Comparison of ENCODE assay signal across 9 mouse cellular contexts in the genomic region with DNA sequence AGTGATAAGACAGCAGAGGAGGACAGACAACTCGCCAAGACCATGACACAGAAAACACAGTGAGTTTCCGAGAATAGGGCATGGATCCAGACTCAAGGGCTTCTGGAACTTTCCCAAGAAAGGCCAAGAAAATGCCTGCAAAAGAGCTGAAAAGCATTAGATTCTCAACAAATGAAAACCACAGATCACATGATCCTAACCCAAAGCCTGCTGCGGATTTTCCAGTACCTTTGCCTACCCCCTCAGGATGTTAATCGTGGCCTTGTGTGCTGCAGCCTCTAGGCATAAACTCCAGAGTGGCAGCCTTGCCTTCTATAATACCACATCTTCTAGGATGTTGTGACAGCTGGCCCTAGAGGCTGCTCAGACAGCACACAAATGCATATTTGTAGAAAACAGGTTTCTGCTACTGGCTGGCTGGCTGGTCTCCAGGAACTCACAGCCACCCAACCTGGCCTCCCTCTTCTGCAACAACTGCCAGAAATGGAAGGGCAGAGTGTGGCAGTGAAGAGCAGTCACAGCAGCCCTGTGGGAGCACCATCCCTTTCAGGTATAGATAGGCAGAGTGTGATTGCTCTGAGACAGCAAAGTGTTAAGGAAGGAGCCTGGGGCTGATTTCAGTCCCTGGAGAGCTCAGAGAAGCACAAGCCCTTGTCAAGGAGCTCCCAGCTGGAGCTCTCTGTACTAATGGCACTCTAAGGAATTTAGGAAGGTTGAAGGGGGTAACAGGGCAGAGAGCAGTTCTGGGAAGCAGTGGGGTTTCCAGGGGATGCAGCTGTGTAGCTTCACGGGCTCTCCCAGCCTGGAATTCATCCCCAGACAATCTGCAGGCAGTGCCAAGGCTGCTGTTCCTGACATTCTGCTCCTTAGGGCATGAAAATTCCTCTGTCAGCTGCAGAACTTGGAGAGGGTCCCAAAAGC.
DNase-seq lines count a peak whose midpoint lies in the region; ATAC-seq lines count a peak whose summit lies in the region.
"Had no signal": no experiment of that assay in that cellular context is flagged by ENCODE, and none has a peak within 500 bp of the region (broad histone marks: within the 10 kb centered on the region; RNA-seq: fewer than 3 reads in every experiment).

No protein-coding gene starts in this region.

- no peak overlapping the region for H3K4me2 ChIP-seq in kidney, embryonic 15.5 days
- H3K4me2 ChIP-seq in liver, embryonic 11.5 days, result no peak overlapping the region

- DNase-seq in kidney, adult 18-20 months, result peak; percentile 9
- peak; percentile 13 for DNase-seq in cerebellum, adult 9-11 months
- peak; percentile 25 to 35 for DNase-seq in gastrocnemius, postnatal 36 days
- peak; percentile 50 for DNase-seq in left cerebral cortex, postnatal 4 days
- peak; percentile 25 for DNase-seq in ovary, postnatal 14 days (ENCODE audit: low spot score)
- no peak for DNase-seq in liver, embryonic 11.5 days (ENCODE audit: low spot score)
- no peak for DNase-seq in thymus, postnatal 10 days (ENCODE audit: low spot score in 2 of 2)

- no peak overlapping the region for H3K27ac ChIP-seq in kidney, embryonic 15.5 days
- no peak overlapping the region for H3K27ac ChIP-seq in liver, embryonic 11.5 days (ENCODE audit: low read depth, low read length)

- no peaks in the 10 kb centered on the region for H3K9me3 ChIP-seq in kidney, embryonic 15.5 days (replicated peaks)
- no peaks in the 10 kb centered on the region for H3K9me3 ChIP-seq in liver, embryonic 11.5 days (ENCODE audit: control insufficient read depth, low read length)

- ATAC-seq in kidney, embryonic 15.5 days (replicated peaks; ENCODE audit: low FRiP score), result no peak
- no peak for ATAC-seq in liver, embryonic 11.5 days (replicated peaks; ENCODE audit: low FRiP score)
- ATAC-seq: Patski had no signal

- intact Hi-C loops in gastrocnemius, postnatal 36 days (cut with DNase I), result no loop called here
- intact Hi-C loops in left cerebral cortex, postnatal 4 days (cut with DNase I), result loop anchor here (5.0 kb wide), 1 partner anchor 127 kb away; no protein-coding TSS in a partner anchor

- no peak overlapping the region for H3K4me3 ChIP-seq in kidney, embryonic 15.5 days (replicated peaks)
- no peak overlapping the region for H3K4me3 ChIP-seq in liver, embryonic 11.5 days (ENCODE audit: low read depth, low read length)

- no peak overlapping the region for H3K9ac ChIP-seq in kidney, embryonic 15.5 days
- H3K9ac ChIP-seq in liver, embryonic 11.5 days (ENCODE audit: low read depth, low read length), result no peak overlapping the region

- no peaks in the 10 kb centered on the region for H3K4me1 ChIP-seq in kidney, embryonic 15.5 days
- no peaks in the 10 kb centered on the region for H3K4me1 ChIP-seq in liver, embryonic 11.5 days (replicated peaks; ENCODE audit: control insufficient read depth, insufficient read depth, low read length)

- no peaks in the 10 kb centered on the region for H3K27me3 ChIP-seq in kidney, embryonic 15.5 days
- no peaks in the 10 kb centered on the region for H3K27me3 ChIP-seq in liver, embryonic 11.5 days (replicated peaks; ENCODE audit: control insufficient read depth, insufficient read depth, low read length)
- H3K27me3 ChIP-seq: Patski had no signal

- H3K36me3 ChIP-seq in kidney, embryonic 15.5 days, result no peaks in the 10 kb centered on the region
- H3K36me3 ChIP-seq in liver, embryonic 11.5 days (ENCODE audit: control insufficient read depth, insufficient read depth, low read length), result no peaks in the 10 kb centered on the region

- 46% methylated on average over 5 of the region's 5 CpGs for WGBS in kidney, embryonic 15.5 days
- WGBS in liver, embryonic 11.5 days, result 56% methylated on average over 5 of the region's 5 CpGs

Comparison
In these comparisons a context has a peak if more than half of its experiments do, and no peak if none do; other contexts are left out.
1. DNase-seq: peak in kidney, adult 18-20 months (single experiment), cerebellum, adult 9-11 months (single experiment), gastrocnemius, postnatal 36 days (2 of 2), left cerebral cortex, postnatal 4 days (single experiment) and ovary, postnatal 14 days (single experiment); none in liver, embryonic 11.5 days (single experiment) and thymus, postnatal 10 days (0 of 2).